Mouse (Mus musculus): ENCODE measurements around the gene Foxl1. TPM values are rescaled to one million over a fixed set of nuclear protein-coding genes. Genes with fewer than 3 reads are reported as not detected.
A peak's percentile ranks its signal among the peaks of the same experiment; 100 is the strongest.

Gene Foxl1
- total and polyA plus RNA-seq, 3 experiments = 0.04 TPM; not detected in 2

DNA sequence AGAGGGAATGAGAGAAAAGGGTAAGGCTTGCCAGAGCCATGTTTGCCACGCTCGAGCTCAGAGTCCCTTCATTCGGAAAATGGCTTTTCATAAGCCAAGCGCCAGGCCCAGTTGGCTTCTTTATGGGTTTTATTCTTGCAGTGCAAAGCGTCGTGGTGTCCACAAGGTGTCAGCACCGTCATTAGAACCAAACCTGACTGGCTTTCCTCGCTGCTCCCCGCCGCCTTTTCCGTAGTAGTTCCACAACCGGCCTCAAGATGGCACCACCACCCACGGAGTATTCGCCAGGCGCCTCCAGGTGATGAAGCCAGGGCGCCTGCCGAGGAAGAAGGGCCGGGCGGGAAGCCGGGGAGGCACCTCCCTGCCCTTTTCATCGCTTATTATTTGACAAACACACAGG, 14.5 kb upstream of the Foxl1 start:
- H3K9ac ChIP-seq (ENCODE audit: insufficient read depth, low read depth) = no peak overlapping the region
- peak overlapping the region; percentile 31; the same call in 1 of the 2 replicates for H3K4me2 ChIP-seq (ENCODE audit: insufficient read depth, low read depth, poor library complexity, severe bottlenecking)
- no peak overlapping the region for H3K27ac ChIP-seq (ENCODE audit: insufficient read depth, low read depth)
- H3K9me3 ChIP-seq (replicated peaks; ENCODE audit: low read length) = peaks cover 28% of the 10 kb centered on the region
- H3K4me1 ChIP-seq (ENCODE audit: control insufficient read depth in 1 of 2, insufficient read depth in 2 of 2) = peaks cover 5 to 23% of the 10 kb centered on the region in 2 experiments
- peaks cover 6% of the 10 kb centered on the region for H3K27me3 ChIP-seq (replicated peaks)
- H3K4me3 ChIP-seq (replicated peaks in 1 of 3; ENCODE audit: low read depth in 2 of 3, low read length in 2 of 3, poor library complexity in 1 of 3) = no peak overlapping the region
- dilution Hi-C loops (cut with MboI; ENCODE audit: extremely low pct_ligation_motif_present, extremely low pct_unique_long_range_greater_than_20kb, low sequenced_read_pairs) (no loop called here), in situ Hi-C loops (cut with MboI; ENCODE audit: low pct_ligation_motif_present, low pct_unique_long_range_greater_than_20kb, low sequenced_read_pairs) (loop anchor here (5.0 kb wide), 2 partner anchors 279 to 399 kb away; no protein-coding TSS in a partner anchor)
- H3K79me2 ChIP-seq (replicated peaks; ENCODE audit: control insufficient read depth, extremely low read depth, insufficient read depth, poor library complexity, severe bottlenecking) = no peaks in the 10 kb centered on the region
- DNase-seq (ENCODE audit: extremely low read depth) = peak; percentile 91
- no peaks in the 10 kb centered on the region for H3K36me3 ChIP-seq (replicated peaks in 1 of 2; ENCODE audit: control insufficient read depth in 1 of 2, insufficient read depth in 1 of 2, low read length in 1 of 2)
- TF ChIP-seq E2F4 (IDR thresholded peaks at IDR 0.05; ENCODE audit: insufficient replicate concordance, low read depth, low read length) = no peak
- peak; percentile 68; the same call in 1 of the 2 replicates for TF ChIP-seq NELFE (IDR thresholded peaks at IDR 0.05; ENCODE audit: low read depth, low read length)
- TF ChIP-seq RAD21 (IDR thresholded peaks at IDR 0.05; ENCODE audit: low read depth, low read length) = peak; percentile 98
- TF ChIP-seq ZC3H11A (IDR thresholded peaks at IDR 0.05; ENCODE audit: low read depth, low read length) = peak; percentile 92
- peak; percentile 41; the same call in 1 of the 2 replicates for TF ChIP-seq NRF1 (IDR thresholded peaks at IDR 0.05; ENCODE audit: low read depth, low read length)
- TF ChIP-seq TCF12 (IDR thresholded peaks at IDR 0.05; ENCODE audit: low read depth, low read length) = 0 out of 2 replicates have a peak, but pooled peaks have one; percentile 25
- no peak for TF ChIP-seq RCOR1 (conservative IDR thresholded peaks at IDR 0.05; ENCODE audit: low read depth, low read length)
- TF ChIP-seq CHD1 (IDR thresholded peaks at IDR 0.05; ENCODE audit: low read depth, low read length) = no peak
- peak; percentile 51; the same call in 1 of the 2 replicates for TF ChIP-seq ELF1 (IDR thresholded peaks at IDR 0.05; ENCODE audit: low read depth, low read length)
- TF ChIP-seq TBP (conservative IDR thresholded peaks at IDR 0.05; ENCODE audit: low read depth, low read length) = no peak
- TF ChIP-seq GABPA (IDR thresholded peaks at IDR 0.05; ENCODE audit: insufficient replicate concordance, low read depth, low read length) = no peak
- no peak for TF ChIP-seq JUND (conservative IDR thresholded peaks at IDR 0.05; ENCODE audit: low read depth, low read length)
- peak; percentile 64 for TF ChIP-seq IRF4 (IDR thresholded peaks at IDR 0.05; ENCODE audit: low read depth, low read length)
- TF ChIP-seq ZKSCAN1 (IDR thresholded peaks at IDR 0.05; ENCODE audit: borderline replicate concordance, low read depth, low read length) = no peak
- peak; percentile 98 for TF ChIP-seq SMC3 (IDR thresholded peaks at IDR 0.05; ENCODE audit: low read depth, low read length)
- peak; percentile 82 to 99 for TF ChIP-seq CTCF (conservative IDR thresholded peaks at IDR 0.05 in 1 of 2, IDR thresholded peaks at IDR 0.05 in 1 of 2; ENCODE audit: low read depth in 2 of 2, low read length in 2 of 2)
- no peak for TF ChIP-seq HCFC1 (IDR thresholded peaks at IDR 0.05; ENCODE audit: low read depth, low read length)
- TF ChIP-seq MAX (IDR thresholded peaks at IDR 0.05; ENCODE audit: low read length) = no peak

- dilution Hi-C loops (cut with MboI; ENCODE audit: extremely low pct_ligation_motif_present, extremely low pct_unique_long_range_greater_than_20kb, low sequenced_read_pairs) (no loop called here), in situ Hi-C loops (cut with MboI; ENCODE audit: low pct_ligation_motif_present, low pct_unique_long_range_greater_than_20kb, low sequenced_read_pairs) (loop anchor here (5.0 kb wide), 1 partner anchor 97 kb away; no protein-coding TSS in a partner anchor)
- TF ChIP-seq RAD21 (IDR thresholded peaks at IDR 0.05; ENCODE audit: low read depth, low read length) (no peak), ELF1 (IDR thresholded peaks at IDR 0.05; ENCODE audit: low read depth, low read length) (no peak), UBTF (IDR thresholded peaks at IDR 0.05; ENCODE audit: low read depth, low read length) (no peak), MAFK (IDR thresholded peaks at IDR 0.05; ENCODE audit: insufficient replicate concordance, low read length) (no peak), BHLHE40 (IDR thresholded peaks at IDR 0.05; ENCODE audit: low read depth, low read length) (no peak), MAZ (IDR thresholded peaks at IDR 0.05; ENCODE audit: low read depth, low read length) (no peak)
- H3K4me2 ChIP-seq (ENCODE audit: insufficient read depth, low read depth, poor library complexity, severe bottlenecking) = no peak overlapping the region
- H3K36me3 ChIP-seq (replicated peaks in 1 of 2; ENCODE audit: control insufficient read depth in 1 of 2, insufficient read depth in 1 of 2, low read length in 1 of 2) = no peaks in the 10 kb centered on the region
- peaks cover 0 to 12% of the 10 kb centered on the region in 2 experiments; a peak in 2 of 4 replicates for H3K4me1 ChIP-seq (ENCODE audit: control insufficient read depth in 1 of 2, insufficient read depth in 2 of 2)
- H3K9me3 ChIP-seq (replicated peaks; ENCODE audit: low read length) = peaks cover 28% of the 10 kb centered on the region
- no peak overlapping the region for H3K4me3 ChIP-seq (replicated peaks in 1 of 3; ENCODE audit: low read depth in 2 of 3, low read length in 2 of 3, poor library complexity in 1 of 3)
- no peaks in the 10 kb centered on the region for H3K79me2 ChIP-seq (replicated peaks; ENCODE audit: control insufficient read depth, extremely low read depth, insufficient read depth, poor library complexity, severe bottlenecking)
- no peak for DNase-seq (ENCODE audit: extremely low read depth)
- peaks cover 19% of the 10 kb centered on the region for H3K27me3 ChIP-seq (replicated peaks)
- H3K9ac ChIP-seq (ENCODE audit: insufficient read depth, low read depth) = no peak overlapping the region
- no peak overlapping the region for H3K27ac ChIP-seq (ENCODE audit: insufficient read depth, low read depth)
Measured at GRCm38 (mm10) chr8:121115136-121115535, 12.6 kb upstream of the Foxl1 start.

All from CH12.LX (cell line).